Mouse (Mus musculus) v-Abl transformed pro-B cells (cell line): ENCODE measurements around the gene Kank2.

Experiments used
- in situ Hi-C, 2 experiments: fragments of 400-800 bp; cut with MboI; formaldehyde crosslinking; loops; one replicate each; pipeline ENCODE4 v1.15.1; 2025; ENCODE audit not compliant: unreplicated experiment in 2 of 2

Kank2 gene

DNA sequence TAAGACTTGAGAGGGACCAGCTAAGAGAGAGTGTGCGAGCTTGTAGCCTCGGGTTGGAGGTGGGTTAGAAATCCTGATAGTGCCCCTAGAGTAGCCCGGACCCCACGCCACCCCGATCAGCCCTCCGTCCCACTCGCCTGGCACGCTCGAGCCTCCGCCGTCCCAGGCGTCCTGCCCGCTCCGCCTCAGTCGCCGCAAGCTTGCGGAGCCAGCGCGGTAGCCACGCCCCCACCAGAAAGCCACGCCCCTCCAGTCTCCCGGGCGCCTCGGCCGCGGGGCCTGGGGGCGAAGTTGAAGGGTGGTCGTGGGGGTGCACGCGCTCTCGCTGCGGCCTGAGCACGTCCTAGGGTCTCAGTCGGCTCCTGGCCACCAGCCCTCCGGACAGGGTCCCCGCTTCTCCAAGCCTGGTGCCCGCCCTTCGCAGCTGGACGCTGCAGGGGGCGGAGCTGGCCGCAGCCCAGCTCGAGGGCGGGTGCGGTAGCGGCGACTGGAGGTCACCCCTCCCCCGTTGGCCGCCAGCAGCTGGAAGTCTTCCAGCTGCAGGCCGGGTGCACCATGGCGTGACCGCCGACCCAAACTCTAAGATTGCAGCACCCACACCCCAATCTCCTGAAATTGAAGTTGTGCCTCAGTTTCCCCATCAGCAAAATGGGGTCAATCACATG is at the start of gene Kank2:
Gene Kank2 (minus strand): TSS at position 400 of the 665 bp plus-strand sequence.
- in situ Hi-C loops, result no loop called here

DNA sequence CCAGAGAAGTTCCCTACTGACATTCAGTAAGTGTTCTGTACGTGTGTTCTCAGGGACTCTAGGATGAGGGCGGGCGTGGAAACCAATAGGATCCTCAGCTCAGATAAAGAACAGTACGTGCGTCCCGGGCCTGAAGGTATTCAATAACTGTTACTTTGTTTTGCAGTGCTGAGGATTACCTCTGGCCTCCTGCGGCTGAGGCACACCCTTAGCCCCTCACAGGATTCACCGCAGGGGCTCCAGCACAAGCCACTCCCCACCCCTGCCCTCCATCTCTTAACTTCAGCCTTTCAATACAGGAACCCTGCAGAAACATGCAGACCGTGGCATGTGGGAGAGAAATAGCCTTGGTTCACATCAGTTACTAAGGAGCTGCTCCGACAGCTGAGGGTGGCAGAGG is 49.4 kb upstream of the Kank2 start:
- in situ Hi-C loops, result loop anchor here (25.0 kb wide), 2 partner anchors 314 to 539 kb away; partner anchors contain the start of genes Anln (in 1 of the 2) and Pigyl (in 1 of the 2)

DNA sequence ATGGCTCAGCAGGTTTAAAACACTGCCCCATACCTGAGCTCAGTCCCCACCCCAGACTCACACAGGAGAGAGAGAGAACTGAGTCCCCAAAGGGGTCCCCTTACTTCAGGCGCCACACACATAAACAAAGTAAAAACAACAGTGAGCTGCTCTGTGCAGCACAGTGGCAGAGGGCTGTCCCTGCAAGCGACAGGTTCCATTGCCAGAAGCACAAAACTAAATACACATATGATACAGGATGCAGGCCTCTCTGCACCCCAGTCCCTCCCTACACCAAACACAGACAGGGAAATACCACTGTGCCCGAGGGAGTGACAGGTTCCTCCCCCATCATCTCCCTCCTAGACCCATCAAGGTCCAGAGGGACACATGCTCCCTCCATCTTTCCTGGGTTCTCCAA is 48.9 kb upstream of the Kank2 start:
- in situ Hi-C loops, result loop anchor here (25.0 kb wide), 2 partner anchors 315 to 540 kb away; partner anchors contain the start of genes Anln (in 1 of the 2) and Pigyl (in 1 of the 2)

DNA sequence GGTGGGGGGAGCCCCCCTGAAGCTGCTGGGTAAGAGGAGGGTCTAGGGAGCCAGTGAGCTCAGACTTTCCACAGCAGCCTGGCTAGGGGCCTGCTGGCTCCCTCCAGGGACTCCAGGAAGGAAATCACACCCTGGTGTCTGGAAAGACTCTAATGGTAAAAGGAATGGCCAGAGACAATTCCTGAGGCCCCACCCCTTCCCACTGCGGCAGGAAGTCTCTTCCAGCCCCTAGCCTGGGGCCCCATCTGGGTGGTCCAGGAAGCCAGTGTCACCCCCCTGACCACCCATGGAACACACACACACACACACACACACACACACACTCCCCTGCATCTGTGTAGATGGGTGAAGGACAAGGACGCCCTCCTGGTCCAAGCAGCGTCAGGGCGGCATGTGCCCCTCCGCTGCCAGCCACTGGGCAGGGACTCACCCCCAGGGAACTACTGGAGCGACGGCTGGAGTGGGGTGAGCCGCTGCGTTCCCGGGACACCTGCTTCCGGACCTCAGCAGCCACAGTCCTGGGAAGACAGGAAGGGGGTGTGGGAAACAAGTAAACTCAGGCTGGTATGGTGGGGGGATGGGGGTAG is 48.3 kb upstream of the Kank2 start:
- in situ Hi-C loops, result loop anchor here (25.0 kb wide), 2 partner anchors 315 to 540 kb away; partner anchors contain the start of genes Anln (in 1 of the 2) and Pigyl (in 1 of the 2)

DNA sequence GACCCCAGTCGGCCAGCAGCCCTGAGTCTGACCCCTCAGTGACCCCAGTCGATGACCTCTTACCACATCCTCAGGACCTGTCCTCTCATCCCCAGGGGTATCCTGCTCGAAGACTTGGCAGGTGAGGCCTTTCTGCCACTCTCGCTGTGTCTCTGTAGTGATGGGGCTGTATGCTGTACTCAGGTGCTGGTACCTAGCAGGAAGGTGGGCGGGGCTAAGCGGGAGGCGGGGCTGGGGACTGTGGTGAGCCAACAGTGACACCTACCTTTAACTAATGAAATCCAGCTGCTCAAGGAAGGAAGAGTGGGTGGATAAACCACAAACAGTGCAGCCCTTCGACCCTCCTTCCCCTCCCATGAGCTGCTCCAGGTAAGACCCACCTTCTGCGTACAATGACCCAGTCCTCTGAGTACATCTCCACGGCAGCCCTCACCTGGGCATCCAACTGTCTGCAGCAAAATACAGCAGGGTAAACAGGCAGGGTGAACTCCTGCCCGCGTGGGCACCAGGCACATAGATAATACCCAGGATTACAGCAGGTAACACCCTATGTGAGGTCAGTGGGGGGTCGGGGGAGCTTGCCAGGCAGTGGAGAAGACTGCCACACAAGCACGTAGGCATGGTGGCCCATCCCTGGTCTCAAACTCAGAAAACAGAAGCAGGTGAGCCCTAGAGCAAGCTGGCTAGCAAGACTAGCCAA is 47.0 kb upstream of the Kank2 start:
- in situ Hi-C loops, result loop anchor here (25.0 kb wide), 2 partner anchors 317 to 542 kb away; partner anchors contain the start of genes Anln (in 1 of the 2) and Pigyl (in 1 of the 2)

DNA sequence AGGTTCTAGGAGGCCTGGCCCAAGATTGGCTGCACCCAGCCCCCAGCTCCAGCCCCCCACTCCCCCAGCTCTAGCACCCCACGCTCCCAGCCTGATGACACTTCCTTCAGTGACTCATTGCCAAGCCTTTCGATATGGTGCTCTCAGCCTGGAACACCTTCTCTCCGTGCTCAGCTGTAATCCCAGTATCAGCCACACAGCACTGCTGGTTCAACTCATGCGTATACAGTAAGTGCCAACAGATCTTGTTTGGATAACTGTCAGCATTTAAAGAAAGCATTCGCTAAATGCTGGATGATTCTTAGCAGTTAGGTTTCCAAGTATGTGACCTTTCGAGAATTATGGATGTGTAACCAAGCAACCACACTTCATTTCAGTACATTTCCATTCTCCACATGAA is 44.5 kb upstream of the Kank2 start:
- in situ Hi-C loops, result loop anchor here (25.0 kb wide), 2 partner anchors 319 to 544 kb away; partner anchors contain the start of genes Anln (in 1 of the 2) and Pigyl (in 1 of the 2)

DNA sequence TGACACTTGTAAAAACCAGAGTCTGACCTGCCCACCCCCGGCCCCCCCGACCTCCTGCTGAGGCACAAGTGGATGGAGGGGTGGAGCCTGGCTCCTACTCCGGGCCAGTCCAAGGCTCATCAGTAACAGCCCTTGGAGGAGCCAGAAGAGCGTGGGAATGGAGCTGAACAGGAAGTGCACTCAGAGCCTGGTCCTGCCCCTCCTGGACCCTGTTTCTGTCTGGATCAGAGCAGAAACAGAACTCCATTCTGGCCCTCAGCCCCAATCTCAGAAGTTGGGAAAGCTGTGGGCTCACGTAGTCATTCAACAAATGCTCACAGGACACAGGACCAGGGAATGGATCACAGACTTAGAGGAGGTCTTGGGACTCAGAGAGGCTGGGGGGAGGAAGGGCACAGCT is 43.8 kb upstream of the Kank2 start:
- in situ Hi-C loops, result loop anchor here (25.0 kb wide), 2 partner anchors 320 to 545 kb away; partner anchors contain the start of genes Anln (in 1 of the 2) and Pigyl (in 1 of the 2)

DNA sequence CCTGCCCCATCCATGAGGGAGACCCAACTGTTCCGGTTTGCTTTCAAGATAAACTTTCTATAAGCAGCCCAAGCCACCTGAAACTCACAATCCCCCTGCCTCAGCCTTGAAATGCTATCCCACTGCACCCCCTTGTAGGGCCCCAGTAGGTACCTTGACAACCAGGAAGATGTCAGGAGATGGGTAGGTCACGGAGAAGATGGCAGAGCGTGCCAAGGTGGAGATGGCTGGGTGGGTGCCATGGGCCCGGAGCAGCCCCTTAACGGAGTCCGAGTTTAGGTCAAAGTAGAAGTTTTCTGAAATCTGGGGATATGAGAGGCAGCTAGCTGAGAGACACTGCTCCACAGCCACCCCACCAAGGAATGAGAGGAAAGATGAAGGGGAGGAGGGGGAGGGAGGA is 42.8 kb upstream of the Kank2 start:
- in situ Hi-C loops, result loop anchor here (25.0 kb wide), 2 partner anchors 321 to 546 kb away; partner anchors contain the start of genes Anln (in 1 of the 2) and Pigyl (in 1 of the 2)

DNA sequence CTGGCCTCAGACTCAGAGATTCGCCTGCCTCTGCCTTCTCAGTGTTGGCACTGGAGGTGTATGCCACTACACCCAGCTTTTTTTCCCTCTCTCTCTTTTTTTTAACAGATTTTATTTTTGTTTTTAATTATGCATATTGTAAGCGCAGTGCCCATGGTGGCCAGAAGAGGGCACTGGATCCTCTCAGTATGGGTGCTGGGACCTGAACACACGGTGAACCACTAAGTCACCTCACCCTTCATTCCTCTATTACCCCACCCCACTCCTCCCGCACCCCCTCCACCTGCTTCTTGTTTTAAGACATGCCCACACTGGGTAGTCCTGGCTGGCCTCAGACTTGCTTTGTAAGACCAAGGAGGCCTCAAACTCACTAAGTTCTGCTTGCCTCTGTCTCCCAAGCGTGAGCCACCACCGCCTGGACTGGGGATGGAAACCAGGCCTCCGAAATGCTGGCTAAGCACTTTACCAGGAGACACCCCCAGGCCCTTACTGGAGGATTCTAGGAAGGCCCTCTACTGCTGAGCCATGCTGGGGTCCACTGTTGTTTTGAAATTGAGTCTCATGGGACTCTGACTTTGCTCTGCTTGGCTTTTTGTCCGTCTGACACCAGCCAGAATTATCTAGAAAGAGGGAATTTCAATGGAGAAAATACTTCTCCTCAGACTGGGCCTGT is 41.7 kb upstream of the Kank2 start:
- in situ Hi-C loops, result loop anchor here (25.0 kb wide), 2 partner anchors 322 to 547 kb away; partner anchors contain the start of genes Anln (in 1 of the 2) and Pigyl (in 1 of the 2)

DNA sequence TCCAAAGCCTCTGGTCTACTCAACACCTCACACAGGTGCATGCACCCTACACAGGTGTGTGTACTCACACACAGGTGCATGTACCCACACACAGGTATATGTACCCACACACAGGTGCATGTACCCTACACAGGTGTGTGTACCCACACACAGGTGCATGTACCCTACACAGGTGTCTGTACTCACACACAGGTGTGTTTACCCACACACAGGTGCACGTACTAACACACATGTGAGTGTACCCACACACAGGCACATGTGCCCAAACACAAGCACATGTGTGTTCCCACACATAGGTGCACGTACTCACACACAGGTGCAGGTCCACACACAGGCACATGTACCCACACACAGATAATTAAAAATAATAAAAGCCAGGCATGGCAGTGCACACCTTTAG is 39.1 kb upstream of the Kank2 start:
- in situ Hi-C loops, result loop anchor here (5.0 to 25.0 kb wide), 6 partner anchors 207 to 565 kb away; partner anchors contain the start of genes Pigyl (in 2 of the 2), Anln (in 1 of the 2) and Elavl3 (in 1 of the 2)

DNA sequence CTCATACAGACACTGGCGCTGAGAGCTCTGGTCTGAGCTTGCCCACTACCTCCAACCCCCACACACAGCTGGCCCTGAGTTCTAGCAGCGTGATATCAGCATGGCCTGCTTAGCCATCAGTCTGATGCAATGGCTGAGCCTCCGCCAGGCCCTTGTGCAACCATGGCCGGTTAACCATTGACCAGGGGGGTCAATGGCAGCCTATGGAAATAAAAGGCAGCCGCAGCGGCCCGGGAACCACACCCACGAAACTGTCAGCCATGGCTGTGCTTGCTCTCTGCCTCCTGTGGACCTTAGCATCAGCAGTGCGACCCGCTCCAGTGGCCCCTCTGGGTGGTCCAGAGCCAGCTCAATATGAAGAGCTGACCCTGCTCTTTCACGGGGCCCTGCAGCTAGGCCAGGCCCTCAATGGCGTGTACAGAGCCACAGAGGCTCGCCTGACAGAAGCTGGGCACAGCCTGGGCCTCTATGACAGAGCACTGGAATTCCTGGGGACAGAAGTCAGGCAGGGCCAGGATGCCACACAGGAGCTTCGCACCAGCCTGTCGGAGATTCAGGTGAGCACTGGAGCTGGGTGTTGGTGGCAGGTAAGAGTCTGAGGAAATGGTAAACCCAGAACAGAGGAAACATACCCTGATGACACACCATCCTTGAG is 36.8 kb upstream of the Kank2 start, which contains the start of gene Angptl8:
Gene Angptl8 (plus strand): TSS at position 253 of the 655 bp plus-strand sequence.
- in situ Hi-C loops, result loop anchor here (5.0 to 25.0 kb wide), 6 partner anchors 209 to 567 kb away; partner anchors contain the start of genes Pigyl (in 2 of the 2), Anln (in 1 of the 2) and Elavl3 (in 1 of the 2)

DNA sequence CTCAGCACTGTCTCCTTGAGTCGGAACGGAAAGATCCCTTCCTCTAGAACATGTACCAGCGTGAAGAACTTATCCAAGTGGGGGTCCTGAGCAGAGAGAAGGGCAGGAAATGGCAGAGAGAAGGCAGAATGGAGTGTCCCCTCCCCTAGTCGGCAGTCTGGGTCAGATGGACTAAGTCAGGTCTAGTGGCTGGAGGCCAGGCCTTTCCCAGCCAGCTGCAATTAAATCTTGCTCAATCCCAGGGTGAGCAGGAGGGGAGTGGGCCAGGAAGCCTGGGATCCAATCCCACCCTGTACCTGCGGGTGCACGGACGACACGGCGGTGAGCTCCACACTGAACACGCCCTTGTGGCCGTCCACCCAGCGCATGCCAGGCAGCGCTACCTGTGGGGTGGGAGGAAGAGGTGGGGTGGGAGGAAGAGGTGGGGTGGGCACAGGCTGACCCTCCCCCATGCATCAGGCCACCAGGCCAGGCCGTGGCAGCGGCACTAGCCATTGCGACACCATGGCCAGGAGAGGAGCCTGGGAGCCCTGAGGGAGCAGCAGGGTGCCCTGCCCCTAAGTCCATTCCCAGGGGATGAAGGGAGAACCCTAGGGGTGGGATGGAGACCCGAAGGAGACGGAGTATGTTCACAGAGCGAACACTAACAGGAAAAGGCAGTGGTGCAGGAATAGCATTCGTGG is 33.2 kb upstream of the Kank2 start:
- in situ Hi-C loops, result loop anchor here (10.0 to 25.0 kb wide), 5 partner anchors 213 to 556 kb away; partner anchors contain the start of genes Pigyl (in 2 of the 2), Anln (in 1 of the 2) and Elavl3 (in 1 of the 2)

DNA sequence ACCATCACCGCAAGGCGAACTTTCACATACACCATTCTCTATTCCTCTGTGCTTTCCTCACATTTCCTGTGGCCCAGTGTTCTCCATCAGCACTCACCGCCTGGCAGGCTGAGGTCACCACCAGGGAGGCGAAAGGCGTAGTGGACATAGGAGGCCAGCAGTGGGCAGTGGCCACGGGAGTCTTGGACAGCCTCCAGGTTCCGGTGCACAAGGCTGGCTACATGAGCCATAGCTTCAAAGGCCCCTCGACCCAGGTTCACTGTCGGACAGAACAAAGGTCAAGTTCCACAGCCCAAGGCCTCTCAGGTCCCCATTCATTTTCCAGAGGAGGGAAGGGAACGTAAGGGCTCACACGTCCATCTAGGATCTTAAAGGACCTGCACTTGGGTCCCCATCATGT is 32.4 kb upstream of the Kank2 start:
- in situ Hi-C loops, result loop anchor here (10.0 to 25.0 kb wide), 5 partner anchors 214 to 556 kb away; partner anchors contain the start of genes Pigyl (in 2 of the 2), Anln (in 1 of the 2) and Elavl3 (in 1 of the 2)

DNA sequence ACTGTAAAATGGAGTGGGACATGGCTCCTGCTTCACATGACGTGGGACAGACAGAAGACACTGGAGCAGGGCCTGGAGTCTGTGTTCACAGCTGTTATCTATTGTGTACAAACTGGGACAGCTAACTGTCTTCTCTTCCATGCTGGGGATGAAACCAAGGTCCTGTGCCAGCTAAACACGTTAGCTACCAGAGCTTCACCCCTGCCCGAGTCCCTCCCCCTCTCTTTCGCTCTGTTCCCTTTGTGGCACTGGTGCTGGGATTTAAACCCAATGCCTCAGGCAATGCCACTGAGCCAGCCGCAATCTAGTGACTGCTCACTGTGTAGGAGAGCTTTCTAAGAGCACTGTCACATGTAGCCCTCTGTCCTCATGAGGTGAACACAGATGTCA is 31.9 kb upstream of the Kank2 start:
- in situ Hi-C loops, result loop anchor here (10.0 to 25.0 kb wide), 5 partner anchors 214 to 557 kb away; partner anchors contain the start of genes Pigyl (in 2 of the 2), Anln (in 1 of the 2) and Elavl3 (in 1 of the 2)

DNA sequence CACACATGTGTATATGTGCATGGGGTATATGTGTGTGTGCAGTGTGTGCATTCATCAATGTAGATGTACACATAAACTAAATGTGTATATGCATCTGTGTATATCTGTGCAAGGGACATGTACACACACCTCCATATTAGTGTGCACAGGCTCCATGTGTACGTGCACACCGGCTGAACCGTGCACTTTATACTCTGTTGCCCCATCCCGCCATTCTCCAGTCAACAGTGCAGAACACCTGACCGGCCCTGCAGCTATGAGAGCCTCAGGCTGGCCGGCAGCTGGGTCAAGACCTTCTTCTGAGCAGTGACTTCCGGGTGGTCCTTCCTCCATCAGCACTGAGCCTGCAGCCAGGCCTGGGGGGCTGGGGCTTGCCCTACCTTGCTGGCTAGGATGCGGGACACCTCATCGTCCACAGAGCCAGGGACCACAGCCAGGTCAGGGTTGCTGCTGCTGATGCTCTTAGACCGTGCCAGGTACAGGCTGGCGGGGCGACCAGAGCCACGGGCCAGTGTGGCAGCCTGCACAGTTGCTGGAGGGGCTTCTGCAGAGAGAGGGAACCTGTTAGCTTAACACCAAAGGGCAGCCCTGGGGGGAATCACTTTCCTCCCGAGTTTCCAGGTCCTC is 31.4 kb upstream of the Kank2 start:
- in situ Hi-C loops, result loop anchor here (10.0 to 25.0 kb wide), 5 partner anchors 215 to 557 kb away; partner anchors contain the start of genes Pigyl (in 2 of the 2), Anln (in 1 of the 2) and Elavl3 (in 1 of the 2)

DNA sequence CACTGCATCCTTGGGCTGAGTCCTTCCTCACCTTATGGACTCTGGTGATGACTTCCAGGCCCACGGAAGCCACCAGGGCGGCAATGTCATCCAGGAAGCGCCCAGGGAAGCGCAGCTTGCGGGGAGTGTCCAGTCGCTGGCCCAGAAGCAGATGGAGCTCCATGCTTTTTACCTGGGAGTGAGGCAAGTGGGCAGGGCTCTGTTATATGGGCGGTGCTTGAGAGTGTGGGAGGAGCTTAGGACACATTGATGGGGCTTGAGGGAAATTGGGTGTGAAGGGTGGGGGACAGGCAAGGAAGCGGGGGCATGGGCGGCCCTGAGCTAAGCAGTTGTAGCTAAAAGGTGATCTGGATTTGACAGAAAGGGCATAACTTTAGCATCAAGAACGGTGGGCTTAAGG is 25.8 kb upstream of the Kank2 start:
- in situ Hi-C loops, result no loop called here

DNA sequence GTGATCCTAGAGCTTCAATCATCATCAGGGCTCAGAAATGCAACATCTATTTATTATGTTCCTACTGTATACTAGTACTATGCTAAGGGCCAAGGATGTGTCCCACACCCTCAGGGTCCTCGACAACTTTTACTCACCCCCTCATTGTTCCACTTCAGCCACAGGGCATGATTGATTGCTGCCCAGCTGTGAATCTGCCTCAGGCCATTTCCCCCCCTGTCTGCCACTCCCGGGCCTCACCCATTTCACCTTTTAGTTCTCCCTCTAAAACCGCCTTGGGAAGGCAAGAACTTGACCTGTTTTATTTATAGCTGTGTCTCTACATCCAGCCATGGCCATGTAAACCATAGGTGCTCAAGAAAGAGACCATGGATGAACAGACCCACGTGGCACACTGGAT is 25.4 kb upstream of the Kank2 start:
- in situ Hi-C loops, result no loop called here

DNA sequence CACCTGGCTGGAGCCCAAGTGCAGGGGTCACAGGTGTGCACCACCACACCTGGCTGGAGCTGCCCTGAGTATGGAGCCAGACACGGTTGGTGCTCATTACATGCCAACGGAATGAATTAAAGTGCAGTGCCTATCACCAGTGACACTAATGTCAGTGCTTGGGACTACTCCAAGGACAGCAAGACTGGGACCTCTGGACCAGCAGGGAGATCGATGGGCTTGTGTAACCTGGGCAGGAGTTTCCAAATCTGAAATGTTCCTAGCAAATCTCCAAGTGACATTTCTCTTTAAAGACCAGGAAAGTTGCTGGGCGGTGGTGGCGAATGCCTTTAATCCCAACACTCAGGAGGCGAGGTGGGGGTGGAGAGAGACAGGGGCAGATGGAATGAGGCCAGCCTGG is 24.1 kb upstream of the Kank2 start:
- in situ Hi-C loops, result no loop called here
